Mouse (Mus musculus): ENCODE measurements at regions not wholly inside any gene's neighbourhood (a gene's known extent, or its start where the extent isn't known, plus 50 kb on each side); places are given as distances from the start of the nearest gene placed in this dataset.

GRCm38 (mm10) chr11:57399366-57399765 is 119.1 kb downstream of the Fam114a2 start:
- TF ChIP-seq MAX (IDR thresholded peaks at IDR 0.05; ENCODE audit: low read length) (no peak), KAT2A (conservative IDR thresholded peaks at IDR 0.05; ENCODE audit: low read depth, low read length) (no peak), GATA1 (IDR thresholded peaks at IDR 0.05; ENCODE audit: low read depth, low read length) (no peak), ELF1 (IDR thresholded peaks at IDR 0.05; ENCODE audit: low read depth, low read length) (no peak), POLR2A (IDR thresholded peaks at IDR 0.05; ENCODE audit: control insufficient read depth in 1 of 2, insufficient read depth in 1 of 2, low read depth in 1 of 2, low read length in 2 of 2, poor library complexity in 1 of 2) (no peak), CTCF (IDR thresholded peaks at IDR 0.05 in 2 of 3, conservative IDR thresholded peaks at IDR 0.05 in 1 of 3; ENCODE audit: control insufficient read depth in 1 of 3, insufficient read depth in 1 of 3, low read depth in 2 of 3, low read length in 3 of 3, poor library complexity in 1 of 3, severe bottlenecking in 1 of 3) (no peak), ZNF384 (IDR thresholded peaks at IDR 0.05; ENCODE audit: low read depth, low read length) (no peak), UBTF (IDR thresholded peaks at IDR 0.05; ENCODE audit: borderline replicate concordance, insufficient read depth, low read depth, low read length) (no peak), POLR2AphosphoS2 (IDR thresholded peaks at IDR 0.05; ENCODE audit: low read length) (no peak), ZKSCAN1 (IDR thresholded peaks at IDR 0.05; ENCODE audit: low read depth, low read length) (no peak), TBP (IDR thresholded peaks at IDR 0.05; ENCODE audit: low read depth, low read length) (no peak)
